Mouse (Mus musculus) Muller cell, postnatal 12 days (primary cell): ENCODE measurements at regions not wholly inside any gene's neighbourhood (a gene's known extent, or its start where the extent isn't known, plus 50 kb on each side); places are given as distances from the start of the nearest gene placed in this dataset.

Experiments used
- DNase-seq: peaks from one replicate; pipeline ENCODE4 v3.0.0-alpha.2; 2015; ENCODE audit errors: inconsistent ontology term

GRCm38 (mm10) chr3:27815201-27815695, 80.9 kb downstream of the Tmem212 start:
- DNase-seq: no peak

- DNase-seq: no peak
These were observed 91.9 kb downstream of the Tmem212 start for GRCm38 (mm10) chr3:27804271-27804670.

- DNase-seq: no peak
These were observed 80.5 kb upstream of the Fndc3b start for GRCm38 (mm10) chr3:27791633-27791951.

GRCm38 (mm10) chr3:27790932-27791632, 80.0 kb upstream of the Fndc3b start:
- no peak for DNase-seq

GRCm38 (mm10) chr3:27783926-27784325, 72.8 kb upstream of the Fndc3b start:
- DNase-seq: no peak

- no peak for DNase-seq
These were observed 72.4 kb upstream of the Fndc3b start for GRCm38 (mm10) chr3:27783476-27783875.

GRCm38 (mm10) chr3:27782056-27782765, 71.1 kb upstream of the Fndc3b start:
- DNase-seq: peak; percentile 17

GRCm38 (mm10) chr3:27779892-27780291, 68.8 kb upstream of the Fndc3b start:
- DNase-seq: no peak

GRCm38 (mm10) chr3:27777751-27778150, 66.6 kb upstream of the Fndc3b start:
- DNase-seq: no peak

GRCm38 (mm10) chr3:27773176-27773575, 62.1 kb upstream of the Fndc3b start:
- DNase-seq: no peak

- DNase-seq: no peak
These were observed 58.3 kb upstream of the Fndc3b start for GRCm38 (mm10) chr3:27769438-27769837.

- DNase-seq: no peak
These were observed 56.1 kb upstream of the Fndc3b start for GRCm38 (mm10) chr3:27767188-27767587.

GRCm38 (mm10) chr3:27766421-27766820, 55.3 kb upstream of the Fndc3b start:
- DNase-seq: no peak

- DNase-seq: no peak
These were observed 54.8 kb upstream of the Fndc3b start for GRCm38 (mm10) chr3:27765929-27766328.

GRCm38 (mm10) chr3:27764556-27764955, 53.4 kb upstream of the Fndc3b start:
- DNase-seq: no peak

- no peak for DNase-seq
These were observed 49.9 kb upstream of the Fndc3b start for GRCm38 (mm10) chr3:27761031-27761430.
